Mouse (Mus musculus): ENCODE measurements around the gene Mex3b. TPM values are rescaled to one million over a fixed set of nuclear protein-coding genes. Genes with fewer than 3 reads are reported as not detected.

Mex3b gene
- polyA plus RNA-seq, 1 experiment from 2014 or later = 47.4 TPM

DNA sequence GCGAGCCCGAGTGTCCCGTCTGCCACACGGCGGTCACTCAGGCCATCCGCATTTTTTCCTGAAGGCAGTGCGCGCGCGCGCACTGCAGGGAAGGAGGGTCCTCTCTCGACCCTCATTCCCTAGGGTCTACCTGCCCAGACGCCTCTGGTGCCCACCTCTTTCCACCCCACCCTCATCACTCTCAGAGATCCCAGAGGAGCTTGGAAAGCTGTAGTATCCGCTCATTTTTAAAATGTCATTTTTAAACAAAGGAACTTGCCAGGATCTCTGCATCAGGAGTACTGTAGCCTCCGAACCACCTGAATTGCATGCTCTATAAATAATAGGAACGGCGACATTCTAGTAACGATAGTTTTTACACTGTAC is 3.0 kb downstream of the Mex3b start:
- H3K4me1 ChIP-seq (ENCODE audit: control insufficient read depth, insufficient read depth, low read length) = 0 out of 2 replicates have a peak, but pooled peaks cover 3% of the 10 kb centered on the region
- DNase-seq (ENCODE audit: low spot score) (no peak), ATAC-seq (ENCODE audit: insufficient number of reproducible peaks, low FRiP score, low TSS enrichment, low read depth) (no peak)
- 18% methylated on average over 18 of the region's 18 CpGs for WGBS
- peaks cover 11% of the 10 kb centered on the region for H3K36me3 ChIP-seq (ENCODE audit: control insufficient read depth, insufficient read depth, low read length)
- peak overlapping the region; percentile 99 for H3K9ac ChIP-seq (ENCODE audit: low read length)
- peak overlapping the region; percentile 91 for H3K4me2 ChIP-seq (ENCODE audit: low read depth, severe bottlenecking)
- H3K9me3 ChIP-seq (ENCODE audit: control insufficient read depth, low read length) = no peaks in the 10 kb centered on the region
- H3K27me3 ChIP-seq (ENCODE audit: control insufficient read depth, insufficient read depth, low read length) = no peaks in the 10 kb centered on the region
- H3K4me3 ChIP-seq (ENCODE audit: low read depth, low read length) = peak overlapping the region; percentile 99
- peak overlapping the region; percentile 99 for H3K27ac ChIP-seq (replicated peaks; ENCODE audit: low read depth, low read length)

DNA sequence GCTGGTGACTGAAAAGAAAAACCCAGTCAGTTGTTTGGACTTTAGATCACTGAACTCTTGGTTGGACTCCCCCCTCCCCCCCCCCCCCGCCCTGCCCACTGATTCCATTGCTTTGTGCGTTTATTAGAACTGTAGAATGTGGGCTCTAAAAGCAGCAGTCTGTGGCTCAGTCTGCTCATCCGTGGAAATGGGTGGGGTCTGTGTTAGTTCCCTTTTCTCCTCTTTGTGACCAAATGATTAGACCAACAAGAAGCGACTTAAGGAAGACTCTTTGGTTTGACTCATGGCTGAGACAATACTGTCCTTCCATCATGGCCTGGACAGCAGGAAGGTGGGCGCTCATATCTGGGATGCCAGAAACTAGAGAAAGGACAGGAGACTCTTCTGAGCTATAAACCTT is 9.4 kb downstream of the Mex3b start:
- no peak for DNase-seq (ENCODE audit: low spot score)
- no peak overlapping the region for H3K9ac ChIP-seq (ENCODE audit: low read length)
- H3K4me1 ChIP-seq (ENCODE audit: control insufficient read depth, insufficient read depth, low read length) = no peaks in the 10 kb centered on the region
- WGBS = 83% methylated on average over 5 of the region's 5 CpGs
- ATAC-seq (ENCODE audit: insufficient number of reproducible peaks, low FRiP score, low TSS enrichment, low read depth) = no peak
- no peak overlapping the region for H3K4me3 ChIP-seq (ENCODE audit: low read depth, low read length)
- H3K9me3 ChIP-seq (ENCODE audit: control insufficient read depth, low read length) = no peaks in the 10 kb centered on the region
- H3K36me3 ChIP-seq (ENCODE audit: control insufficient read depth, insufficient read depth, low read length) = no peaks in the 10 kb centered on the region
- no peak overlapping the region for H3K27ac ChIP-seq (replicated peaks; ENCODE audit: low read depth, low read length)
- H3K27me3 ChIP-seq (ENCODE audit: control insufficient read depth, insufficient read depth, low read length) = no peaks in the 10 kb centered on the region
- no peak overlapping the region for H3K4me2 ChIP-seq (ENCODE audit: low read depth, severe bottlenecking)

DNA sequence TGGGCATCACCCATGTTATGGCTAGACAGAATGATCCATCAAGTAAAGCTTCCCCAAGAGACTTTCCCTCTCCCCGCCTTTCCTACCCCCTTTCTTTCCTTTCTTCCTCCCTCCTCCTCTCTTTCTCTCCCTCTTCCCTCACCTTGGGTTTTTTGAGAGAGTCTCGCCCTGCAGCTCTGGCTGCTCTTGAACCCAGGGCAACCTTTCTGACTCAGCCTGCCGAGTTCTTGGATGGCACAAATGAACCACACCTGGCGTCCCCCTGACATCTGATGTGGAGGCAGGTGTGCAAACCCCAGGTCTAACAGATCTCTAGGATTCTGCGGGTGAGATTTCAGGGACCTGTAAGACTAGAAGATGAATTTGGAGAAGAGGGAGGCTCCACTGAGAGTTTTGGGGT is 12.9 kb downstream of the Mex3b start:
- no peak overlapping the region for H3K27ac ChIP-seq (replicated peaks; ENCODE audit: low read depth, low read length)
- no peak for ATAC-seq (ENCODE audit: insufficient number of reproducible peaks, low FRiP score, low TSS enrichment, low read depth)
- H3K4me3 ChIP-seq (ENCODE audit: low read depth, low read length) = no peak overlapping the region
- H3K9me3 ChIP-seq (ENCODE audit: control insufficient read depth, low read length) = no peaks in the 10 kb centered on the region
- no peak overlapping the region for H3K9ac ChIP-seq (ENCODE audit: low read length)
- H3K4me2 ChIP-seq (ENCODE audit: low read depth, severe bottlenecking) = no peak overlapping the region
- H3K36me3 ChIP-seq (ENCODE audit: control insufficient read depth, insufficient read depth, low read length) = no peaks in the 10 kb centered on the region
- H3K27me3 ChIP-seq (ENCODE audit: control insufficient read depth, insufficient read depth, low read length) = no peaks in the 10 kb centered on the region
- no peaks in the 10 kb centered on the region for H3K4me1 ChIP-seq (ENCODE audit: control insufficient read depth, insufficient read depth, low read length)
- no peak for DNase-seq (ENCODE audit: low spot score)
- 91% methylated on average over 5 of the region's 5 CpGs for WGBS

DNA sequence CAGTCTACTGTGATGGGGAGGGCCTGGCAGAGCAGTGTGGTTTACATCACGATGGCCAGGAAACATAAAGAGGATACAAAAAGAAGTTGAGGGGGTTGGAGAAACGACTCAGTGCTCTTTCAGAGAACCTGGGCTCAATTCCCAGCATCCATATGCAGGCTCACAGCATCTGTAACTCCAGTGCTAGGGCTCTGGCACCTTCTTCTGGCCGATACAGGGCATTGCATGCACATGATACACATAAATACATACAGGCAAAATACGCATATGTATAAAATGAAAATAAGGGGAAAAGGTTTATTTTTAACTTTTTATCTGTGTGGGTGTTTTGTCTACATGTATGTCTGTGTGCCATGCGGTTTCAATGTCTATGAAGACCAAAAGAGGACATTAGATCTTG is 13.6 kb downstream of the Mex3b start:
- Histone ChIP-seq H3K9me3 (ENCODE audit: control insufficient read depth, low read length) (no peaks in the 10 kb centered on the region), H3K4me3 (ENCODE audit: low read depth, low read length) (no peak overlapping the region), H3K9ac (ENCODE audit: low read length) (no peak overlapping the region), H3K36me3 (ENCODE audit: control insufficient read depth, insufficient read depth, low read length) (no peaks in the 10 kb centered on the region), H3K4me2 (ENCODE audit: low read depth, severe bottlenecking) (no peak overlapping the region), H3K27me3 (ENCODE audit: control insufficient read depth, insufficient read depth, low read length) (no peaks in the 10 kb centered on the region), H3K4me1 (ENCODE audit: control insufficient read depth, insufficient read depth, low read length) (no peaks in the 10 kb centered on the region), H3K27ac (replicated peaks; ENCODE audit: low read depth, low read length) (no peak overlapping the region)
- 91% methylated on average over 5 of the region's 5 CpGs for WGBS
- no peak for DNase-seq (ENCODE audit: low spot score)
- no peak for ATAC-seq (ENCODE audit: insufficient number of reproducible peaks, low FRiP score, low TSS enrichment, low read depth)

DNA sequence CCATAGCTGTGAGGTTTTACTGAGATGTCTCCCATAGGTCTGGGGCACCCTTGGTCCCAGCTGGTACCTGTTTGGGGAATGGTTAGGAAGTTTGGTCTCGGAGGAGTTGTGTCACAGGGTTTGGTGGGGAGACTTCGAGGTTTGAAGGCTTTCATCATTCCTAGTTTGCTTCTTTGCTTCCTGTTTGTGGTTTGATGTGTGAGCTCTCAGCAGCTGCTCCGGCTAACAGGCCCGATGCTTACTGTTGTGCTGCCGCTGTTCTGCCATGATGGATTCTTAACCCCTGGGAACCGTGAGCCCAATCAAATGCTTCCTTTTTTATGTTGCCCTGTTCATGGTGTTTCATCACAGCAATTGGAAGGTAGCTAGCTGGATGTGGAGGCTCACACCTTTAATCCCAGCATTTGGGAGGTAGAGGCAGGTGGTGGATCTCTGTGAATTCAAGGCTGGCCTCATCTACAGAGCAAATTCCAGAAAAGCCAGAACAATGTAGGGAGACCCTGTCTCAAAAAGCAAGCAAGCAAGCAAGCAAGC is 23.3 kb downstream of the Mex3b start:
- ATAC-seq (ENCODE audit: insufficient number of reproducible peaks, low FRiP score, low TSS enrichment, low read depth) (no peak), DNase-seq (ENCODE audit: low spot score) (no peak)
- Histone ChIP-seq H3K27ac (replicated peaks; ENCODE audit: low read depth, low read length) (no peak overlapping the region), H3K9ac (ENCODE audit: low read length) (no peak overlapping the region), H3K36me3 (ENCODE audit: control insufficient read depth, insufficient read depth, low read length) (no peaks in the 10 kb centered on the region), H3K4me1 (ENCODE audit: control insufficient read depth, insufficient read depth, low read length) (no peaks in the 10 kb centered on the region), H3K27me3 (ENCODE audit: control insufficient read depth, insufficient read depth, low read length) (no peaks in the 10 kb centered on the region), H3K4me3 (ENCODE audit: low read depth, low read length) (no peak overlapping the region), H3K9me3 (ENCODE audit: control insufficient read depth, low read length) (no peaks in the 10 kb centered on the region), H3K4me2 (ENCODE audit: low read depth, severe bottlenecking) (no peak overlapping the region)
- WGBS = 91% methylated on average over 6 of the region's 6 CpGs

DNA sequence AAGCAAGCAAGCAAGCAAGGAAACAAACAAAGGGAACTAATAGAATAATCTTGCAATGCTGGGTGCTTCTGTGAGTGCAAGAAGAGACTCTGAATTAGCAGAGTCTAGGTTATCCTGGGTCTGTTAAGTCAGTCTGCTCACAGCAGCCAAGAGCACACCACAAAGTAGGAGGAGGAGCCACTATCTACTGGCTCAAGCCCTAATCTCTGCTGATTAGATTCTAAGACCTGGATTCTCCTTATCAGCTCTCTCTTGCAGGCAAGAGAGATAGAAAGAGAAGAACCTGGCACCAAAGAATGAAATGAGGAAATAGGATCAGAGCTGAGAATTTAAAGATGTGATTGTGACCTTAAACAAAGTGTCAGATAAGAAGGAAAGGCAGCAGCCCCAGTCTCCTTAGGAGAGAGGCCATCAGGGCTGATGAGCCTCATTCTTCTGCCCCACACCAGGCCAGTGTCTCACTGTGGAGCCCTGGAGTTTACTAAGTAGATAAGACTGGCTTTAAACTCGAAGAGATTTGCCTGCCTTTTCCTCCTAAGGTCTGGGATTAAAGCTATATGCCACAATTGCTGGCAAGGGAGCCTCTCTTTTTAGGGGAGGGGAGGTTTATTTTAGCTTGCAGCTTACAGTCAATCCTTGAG is 23.9 kb downstream of the Mex3b start:
- ATAC-seq (ENCODE audit: insufficient number of reproducible peaks, low FRiP score, low TSS enrichment, low read depth) = no peak
- WGBS = 23% methylated on average over 1 of the region's 1 CpGs
- no peak for DNase-seq (ENCODE audit: low spot score)
- Histone ChIP-seq H3K36me3 (ENCODE audit: control insufficient read depth, insufficient read depth, low read length) (no peaks in the 10 kb centered on the region), H3K9ac (ENCODE audit: low read length) (no peak overlapping the region), H3K4me3 (ENCODE audit: low read depth, low read length) (no peak overlapping the region), H3K27ac (replicated peaks; ENCODE audit: low read depth, low read length) (no peak overlapping the region), H3K9me3 (ENCODE audit: control insufficient read depth, low read length) (no peaks in the 10 kb centered on the region), H3K4me2 (ENCODE audit: low read depth, severe bottlenecking) (no peak overlapping the region), H3K27me3 (ENCODE audit: control insufficient read depth, insufficient read depth, low read length) (no peaks in the 10 kb centered on the region), H3K4me1 (ENCODE audit: control insufficient read depth, insufficient read depth, low read length) (no peaks in the 10 kb centered on the region)

DNA sequence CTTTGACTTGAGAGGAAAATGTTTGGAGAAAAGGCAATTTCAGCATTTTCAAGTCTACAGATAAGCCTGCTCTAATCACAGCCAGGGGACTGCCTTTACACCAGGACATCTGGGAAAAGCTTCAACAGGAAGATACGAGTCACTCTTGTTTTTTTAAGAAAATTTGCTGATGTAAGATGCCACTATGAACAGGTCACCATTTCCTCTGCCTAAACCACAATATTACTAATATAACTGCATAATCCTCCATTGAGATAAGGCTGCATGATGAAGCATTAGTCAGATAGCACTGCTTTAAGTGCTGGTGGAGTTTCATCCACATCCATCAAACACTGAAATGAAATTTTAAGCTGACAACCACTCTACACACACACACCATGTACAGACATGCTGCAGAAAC is 27.2 kb downstream of the Mex3b start:
- Histone ChIP-seq H3K27me3 (ENCODE audit: control insufficient read depth, insufficient read depth, low read length) (no peaks in the 10 kb centered on the region), H3K9me3 (ENCODE audit: control insufficient read depth, low read length) (no peaks in the 10 kb centered on the region), H3K4me1 (ENCODE audit: control insufficient read depth, insufficient read depth, low read length) (peaks cover 4% of the 10 kb centered on the region; the same call in 1 of the 2 replicates), H3K9ac (ENCODE audit: low read length) (no peak overlapping the region), H3K4me2 (ENCODE audit: low read depth, severe bottlenecking) (no peak overlapping the region), H3K4me3 (ENCODE audit: low read depth, low read length) (no peak overlapping the region), H3K36me3 (ENCODE audit: control insufficient read depth, insufficient read depth, low read length) (no peaks in the 10 kb centered on the region), H3K27ac (replicated peaks; ENCODE audit: low read depth, low read length) (no peak overlapping the region)
- WGBS = 50% methylated on average over 1 of the region's 1 CpGs
- no peak for DNase-seq (ENCODE audit: low spot score)
- ATAC-seq (ENCODE audit: insufficient number of reproducible peaks, low FRiP score, low TSS enrichment, low read depth) = no peak

DNA sequence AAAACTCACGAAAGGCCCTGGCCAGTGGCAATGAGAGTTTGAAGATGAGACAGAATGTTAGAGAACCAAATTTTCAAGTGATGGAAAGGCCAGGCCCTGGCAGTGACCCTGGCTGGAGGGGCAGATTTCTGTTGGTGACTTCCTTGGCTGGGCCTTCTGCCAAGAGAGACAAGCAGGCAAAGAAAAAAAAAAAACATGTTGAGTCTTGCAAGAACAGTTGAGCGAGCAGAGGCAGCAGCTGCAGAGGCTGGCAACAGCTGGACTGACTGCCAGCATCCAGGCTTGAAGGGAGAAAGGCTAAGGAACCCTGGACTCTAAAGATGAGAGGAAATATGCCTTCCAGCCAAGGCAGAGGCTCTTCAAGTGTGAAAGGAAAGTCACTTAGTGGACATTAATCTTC is 28.5 kb downstream of the Mex3b start:
- DNase-seq (ENCODE audit: low spot score) (no peak), ATAC-seq (ENCODE audit: insufficient number of reproducible peaks, low FRiP score, low TSS enrichment, low read depth) (no peak)
- Histone ChIP-seq H3K4me2 (ENCODE audit: low read depth, severe bottlenecking) (no peak overlapping the region), H3K9ac (ENCODE audit: low read length) (no peak overlapping the region), H3K9me3 (ENCODE audit: control insufficient read depth, low read length) (no peaks in the 10 kb centered on the region), H3K36me3 (ENCODE audit: control insufficient read depth, insufficient read depth, low read length) (no peaks in the 10 kb centered on the region), H3K4me1 (ENCODE audit: control insufficient read depth, insufficient read depth, low read length) (peaks cover 7% of the 10 kb centered on the region; the same call in 1 of the 2 replicates), H3K27ac (replicated peaks; ENCODE audit: low read depth, low read length) (no peak overlapping the region), H3K27me3 (ENCODE audit: control insufficient read depth, insufficient read depth, low read length) (no peaks in the 10 kb centered on the region), H3K4me3 (ENCODE audit: low read depth, low read length) (no peak overlapping the region)
- WGBS = 48% methylated on average over 2 of the region's 2 CpGs

DNA sequence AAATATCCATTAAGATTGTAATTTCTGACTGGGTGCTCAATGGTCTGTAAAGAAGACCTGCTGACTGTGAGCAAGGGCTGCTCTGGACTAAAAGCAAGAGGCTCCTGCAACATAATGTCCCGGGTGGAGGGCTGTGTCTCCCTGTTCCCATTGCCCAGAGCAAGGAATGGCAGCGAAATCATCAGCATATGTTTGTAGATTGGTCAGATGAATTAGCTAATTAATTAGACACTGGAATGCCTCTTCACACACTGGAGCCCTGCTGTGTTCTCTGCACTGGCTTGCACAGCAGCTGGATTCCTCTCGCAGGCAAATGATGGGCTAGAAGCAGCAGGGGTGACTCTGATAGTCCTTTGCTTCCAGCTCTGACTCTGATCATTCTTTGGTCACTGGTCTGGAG is 29.6 kb downstream of the Mex3b start:
- Histone ChIP-seq H3K27ac (replicated peaks; ENCODE audit: low read depth, low read length) (no peak overlapping the region), H3K9ac (ENCODE audit: low read length) (no peak overlapping the region), H3K36me3 (ENCODE audit: control insufficient read depth, insufficient read depth, low read length) (no peaks in the 10 kb centered on the region), H3K4me3 (ENCODE audit: low read depth, low read length) (no peak overlapping the region), H3K4me2 (ENCODE audit: low read depth, severe bottlenecking) (no peak overlapping the region), H3K9me3 (ENCODE audit: control insufficient read depth, low read length) (no peaks in the 10 kb centered on the region), H3K4me1 (ENCODE audit: control insufficient read depth, insufficient read depth, low read length) (peaks cover 7% of the 10 kb centered on the region; the same call in 1 of the 2 replicates), H3K27me3 (ENCODE audit: control insufficient read depth, insufficient read depth, low read length) (no peaks in the 10 kb centered on the region)
- DNase-seq (ENCODE audit: low spot score) (no peak), ATAC-seq (ENCODE audit: insufficient number of reproducible peaks, low FRiP score, low TSS enrichment, low read depth) (no peak)
- WGBS = 50% methylated on average over 3 of the region's 3 CpGs
